Mouse (Mus musculus): Measurements from ENCODE around the gene Lingo1.

The Lingo1 gene

DNA sequence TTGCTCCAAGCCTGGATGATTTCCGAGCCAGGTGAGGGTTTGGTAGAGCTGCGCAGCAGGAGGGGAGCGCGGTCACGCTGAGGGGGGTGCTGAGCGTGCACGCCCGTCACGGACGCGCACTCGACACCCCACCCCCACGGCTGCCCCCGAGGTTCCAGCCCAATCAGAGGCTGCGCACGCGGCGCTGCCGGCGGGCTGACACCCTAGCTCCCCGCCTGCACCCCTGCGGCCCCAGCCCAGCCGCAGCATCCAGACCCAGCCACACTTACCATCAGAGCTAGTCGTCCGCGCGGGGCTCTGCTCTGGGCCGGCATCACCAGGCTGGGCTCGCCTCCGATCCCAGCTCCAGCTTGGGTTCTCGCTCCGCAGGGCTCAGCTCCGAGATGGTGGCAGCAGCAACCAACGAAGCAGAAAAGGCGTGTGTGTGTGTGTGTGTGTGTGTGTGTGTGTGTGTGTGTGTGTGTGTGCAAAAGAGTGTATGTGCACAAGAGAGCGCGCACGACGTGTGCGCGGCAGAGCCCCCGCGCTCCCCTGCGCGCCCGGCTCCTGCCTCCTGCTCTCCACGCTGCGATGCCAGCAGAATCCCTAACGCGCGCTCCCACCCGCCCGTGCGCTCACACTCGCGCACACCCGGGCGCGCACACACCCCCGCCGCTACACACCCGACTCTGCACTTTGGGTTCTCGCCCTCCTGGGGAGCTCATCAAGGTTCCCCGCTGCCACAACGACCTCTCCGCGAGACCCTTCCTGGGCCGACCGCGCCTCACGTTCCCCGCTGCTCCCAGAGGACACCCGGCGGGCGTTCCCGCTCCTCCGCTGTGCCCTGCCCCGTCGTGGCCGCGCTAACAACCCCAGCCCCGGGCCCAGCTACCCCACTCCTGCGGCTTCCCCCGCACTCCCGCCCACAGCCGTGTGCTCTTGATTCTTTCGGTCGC, at the start of gene Lingo1:
Gene Lingo1 (minus strand): TSS at position 748 of the 935 bp plus-strand sequence.
- DNase-seq: peak; percentile 25

DNA sequence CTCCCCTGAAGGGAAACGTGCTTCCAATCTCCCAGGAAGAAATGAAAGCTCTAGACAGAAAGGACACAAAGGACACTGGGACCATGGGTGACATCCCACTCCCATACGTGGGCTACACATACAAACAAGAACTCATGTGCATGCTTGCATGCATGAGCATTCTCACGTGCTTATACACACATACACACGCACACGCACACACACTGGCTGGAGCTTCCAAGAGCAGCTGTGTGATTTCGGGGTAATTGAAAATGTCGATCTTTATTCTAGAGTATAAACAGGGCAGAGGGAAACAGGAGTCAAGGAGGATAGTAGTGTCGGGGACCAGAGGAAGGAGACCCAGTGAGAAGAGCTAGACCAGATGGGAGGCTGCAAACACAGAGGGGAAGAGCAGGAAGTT, 48.4 kb upstream of the Lingo1 start:
- no peak for DNase-seq

DNA sequence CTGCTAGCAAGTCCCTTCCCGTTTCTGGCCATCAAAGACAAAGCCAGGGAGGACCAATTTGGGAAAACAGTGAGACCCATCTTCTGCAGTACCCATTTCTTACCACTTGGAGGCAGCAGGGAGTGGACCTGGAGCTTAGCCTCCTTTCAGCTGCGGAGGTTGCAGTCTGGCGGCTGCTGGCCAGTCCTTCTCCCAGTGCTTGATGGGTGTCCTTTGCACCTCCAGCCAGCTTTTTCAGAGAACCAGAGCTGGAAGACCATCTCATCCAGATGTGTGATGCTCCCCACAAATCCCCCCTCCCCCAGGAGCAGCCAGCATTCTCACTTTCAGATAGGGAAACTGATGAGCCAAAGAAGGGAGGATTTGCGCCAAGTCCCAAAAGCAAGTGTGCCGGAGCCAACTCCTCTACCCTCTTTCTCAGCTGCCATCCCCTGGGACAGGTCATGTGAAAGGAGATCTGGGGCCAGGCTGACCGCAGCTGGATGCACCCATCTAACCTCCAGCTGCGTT, 47.5 kb upstream of the Lingo1 start:
- DNase-seq: peak; percentile 63

DNA sequence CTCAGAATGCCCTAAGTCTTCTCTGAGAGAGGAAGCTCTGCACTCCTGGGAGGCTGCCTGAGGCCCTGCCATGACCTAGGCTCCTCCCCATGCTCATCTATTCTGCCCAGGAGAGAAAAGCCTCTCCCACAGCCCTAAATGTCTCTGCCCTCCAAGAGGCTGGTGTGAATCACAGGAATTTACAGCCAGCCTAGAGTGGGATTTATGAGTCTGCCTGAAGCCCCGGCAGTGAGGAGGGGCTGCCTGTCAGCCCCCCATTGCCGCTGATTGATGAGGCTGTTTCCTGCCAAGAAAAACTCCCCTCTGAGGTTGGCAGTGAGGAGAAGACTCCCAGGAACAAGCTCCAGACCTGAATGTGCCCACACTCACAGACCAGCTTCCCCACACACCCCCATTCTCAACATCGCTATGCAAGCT, 46.0 kb upstream of the Lingo1 start:
- no peak for DNase-seq

DNA sequence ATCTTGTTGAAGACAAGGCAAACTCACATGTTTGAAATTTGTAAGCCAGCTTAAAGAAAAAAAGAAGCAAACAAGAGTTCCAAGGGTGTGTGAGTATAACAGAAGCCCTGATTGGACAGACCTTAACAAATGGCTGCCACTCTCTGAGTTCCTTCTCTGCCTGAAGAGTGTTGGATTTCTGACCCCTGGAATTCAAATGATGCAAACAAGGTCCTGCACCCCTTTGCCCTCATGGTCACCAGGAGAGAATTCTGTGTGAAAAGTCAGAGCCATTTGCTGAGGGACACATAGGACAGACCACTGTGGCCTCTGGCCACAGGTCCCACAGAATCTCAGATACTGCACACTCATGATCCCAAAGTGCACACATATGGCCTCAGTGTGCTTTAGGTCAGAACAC, 45.6 kb upstream of the Lingo1 start:
- DNase-seq: no peak

DNA sequence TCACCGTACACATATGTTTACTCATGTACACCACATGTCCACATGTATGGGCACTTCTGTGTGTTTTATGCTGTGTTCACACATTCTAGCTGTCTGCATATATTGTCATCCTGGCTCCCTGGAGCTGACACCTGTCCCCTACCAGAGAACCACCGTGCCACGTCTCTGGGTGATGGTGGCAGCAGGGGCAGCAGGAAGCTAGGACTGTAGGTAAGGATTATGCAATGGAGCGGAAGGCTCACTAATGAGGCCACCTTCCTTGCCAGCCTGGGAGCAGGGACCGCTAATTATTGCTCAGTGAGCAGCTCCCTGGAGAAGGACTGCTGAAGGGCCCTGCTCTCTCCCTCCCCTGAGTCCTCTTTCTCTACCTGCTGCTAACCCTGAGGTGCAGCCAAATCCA, 44.5 kb upstream of the Lingo1 start:
- DNase-seq: no peak

DNA sequence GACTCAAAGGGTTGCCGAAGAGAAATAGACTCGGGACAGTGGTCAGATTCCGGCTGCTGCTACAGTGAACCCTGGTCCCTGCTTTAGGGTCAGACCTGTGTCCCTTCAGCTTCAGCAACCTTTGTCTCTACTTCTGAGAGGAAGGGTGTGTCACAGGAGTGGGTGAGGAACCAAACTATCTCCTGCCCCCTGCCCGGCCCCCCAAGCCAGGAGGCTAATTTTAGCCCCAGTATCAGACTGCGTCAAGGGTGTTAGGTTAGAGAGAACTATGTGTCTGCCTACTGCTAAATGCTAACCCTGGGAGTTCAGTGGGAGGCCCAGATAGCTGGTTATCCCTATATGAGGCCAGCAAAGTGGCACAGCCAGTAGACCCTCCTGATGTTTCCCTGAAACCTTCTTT, 38.9 kb upstream of the Lingo1 start:
- DNase-seq: no peak

DNA sequence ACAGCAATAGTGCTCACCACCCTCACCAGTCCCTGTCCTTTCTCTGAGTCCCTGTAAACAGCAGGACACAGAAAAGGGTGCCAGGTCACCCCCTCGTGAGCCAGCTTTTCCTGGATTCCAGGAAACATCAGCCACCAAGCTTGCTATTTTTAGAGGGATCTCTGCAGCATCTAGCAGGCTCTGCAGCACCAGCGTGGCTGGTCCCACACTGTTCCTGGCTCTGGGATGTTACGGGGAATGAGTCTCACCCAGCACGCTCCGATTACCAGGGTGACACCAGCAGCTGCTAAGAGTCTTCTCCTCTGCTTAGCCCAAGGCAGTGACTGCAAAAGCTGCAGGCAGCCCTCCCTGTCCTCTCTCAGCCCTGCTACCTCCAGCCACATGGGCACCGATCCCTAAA, 36.6 kb upstream of the Lingo1 start:
- no peak for DNase-seq

DNA sequence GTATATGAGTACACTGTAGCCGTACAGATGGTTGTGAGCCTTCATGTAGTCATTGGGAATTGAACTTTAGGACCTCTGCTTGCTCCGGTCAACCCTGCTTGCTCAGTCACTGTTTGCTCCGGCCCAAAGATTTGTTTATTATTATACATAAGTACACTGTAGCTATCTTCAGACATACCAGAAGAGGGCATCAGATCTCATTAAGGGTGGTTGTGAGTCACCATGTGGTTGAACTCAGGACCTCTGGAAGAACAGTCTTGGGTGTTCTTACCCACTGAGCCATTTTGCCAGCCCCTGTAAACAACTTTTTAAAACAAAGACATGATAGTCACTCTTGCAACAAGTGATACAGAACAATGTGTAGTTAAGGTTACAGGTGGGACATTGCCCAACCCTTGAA, 35.6 kb upstream of the Lingo1 start:
- no peak for DNase-seq

DNA sequence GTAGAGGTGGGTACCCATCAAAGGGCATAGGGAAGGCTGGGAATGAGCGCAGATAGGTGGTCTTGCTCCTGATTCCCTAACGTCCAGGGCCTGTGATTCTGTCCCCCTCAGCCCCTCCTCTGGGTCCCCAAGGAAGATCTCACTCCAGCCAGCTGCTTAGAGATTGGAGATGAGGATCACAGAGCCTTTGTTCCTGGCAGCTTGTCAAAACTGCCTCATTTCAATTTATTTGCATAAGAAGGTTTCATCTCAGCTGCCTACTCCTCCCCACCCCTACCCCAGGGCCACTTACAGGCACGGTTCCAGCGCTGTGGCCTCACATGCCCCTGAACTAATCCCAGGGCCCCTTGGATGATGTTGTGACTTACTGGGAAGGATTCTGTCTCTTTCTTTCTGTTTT, 33.9 kb upstream of the Lingo1 start:
- no peak for DNase-seq

DNA sequence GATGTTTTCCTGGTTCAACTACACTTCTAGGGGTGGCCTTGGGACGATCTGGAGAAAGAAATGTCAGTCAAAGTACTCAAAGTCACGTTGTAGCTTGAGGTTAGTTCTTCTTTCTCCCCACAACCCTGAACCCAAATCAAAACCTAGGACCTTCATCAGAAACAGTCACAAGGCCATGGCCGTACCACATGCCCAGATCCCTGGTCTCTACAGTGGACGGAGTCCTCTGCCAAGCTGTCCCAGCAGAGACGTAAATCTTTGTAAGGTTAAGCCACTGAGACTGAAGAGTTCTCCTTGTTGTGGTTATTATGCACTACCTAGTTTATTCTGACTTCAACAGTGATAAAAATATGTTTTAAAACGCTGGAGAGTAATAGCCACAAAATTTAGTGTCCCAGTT, 32.6 kb upstream of the Lingo1 start:
- no peak for DNase-seq

DNA sequence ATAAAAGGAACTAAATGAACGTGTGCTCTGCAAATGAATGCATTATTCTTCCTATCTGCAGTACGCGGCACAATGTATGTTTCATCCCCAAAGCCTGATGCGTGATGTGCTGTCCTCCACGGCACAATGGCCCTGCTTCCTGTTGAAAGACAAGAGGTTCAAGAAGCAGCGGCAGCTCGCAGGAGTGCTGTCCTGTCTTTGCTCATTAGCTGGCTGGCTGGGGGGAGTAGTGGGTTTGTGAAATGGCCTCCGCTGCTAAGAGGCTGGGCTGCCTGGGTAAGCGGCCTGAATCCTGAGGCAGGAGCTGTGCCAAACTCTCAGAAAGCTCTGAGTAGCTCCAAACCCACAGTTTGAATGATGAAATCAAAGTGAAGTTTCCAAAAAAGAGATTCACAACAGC, 31.9 kb upstream of the Lingo1 start:
- DNase-seq: no peak

DNA sequence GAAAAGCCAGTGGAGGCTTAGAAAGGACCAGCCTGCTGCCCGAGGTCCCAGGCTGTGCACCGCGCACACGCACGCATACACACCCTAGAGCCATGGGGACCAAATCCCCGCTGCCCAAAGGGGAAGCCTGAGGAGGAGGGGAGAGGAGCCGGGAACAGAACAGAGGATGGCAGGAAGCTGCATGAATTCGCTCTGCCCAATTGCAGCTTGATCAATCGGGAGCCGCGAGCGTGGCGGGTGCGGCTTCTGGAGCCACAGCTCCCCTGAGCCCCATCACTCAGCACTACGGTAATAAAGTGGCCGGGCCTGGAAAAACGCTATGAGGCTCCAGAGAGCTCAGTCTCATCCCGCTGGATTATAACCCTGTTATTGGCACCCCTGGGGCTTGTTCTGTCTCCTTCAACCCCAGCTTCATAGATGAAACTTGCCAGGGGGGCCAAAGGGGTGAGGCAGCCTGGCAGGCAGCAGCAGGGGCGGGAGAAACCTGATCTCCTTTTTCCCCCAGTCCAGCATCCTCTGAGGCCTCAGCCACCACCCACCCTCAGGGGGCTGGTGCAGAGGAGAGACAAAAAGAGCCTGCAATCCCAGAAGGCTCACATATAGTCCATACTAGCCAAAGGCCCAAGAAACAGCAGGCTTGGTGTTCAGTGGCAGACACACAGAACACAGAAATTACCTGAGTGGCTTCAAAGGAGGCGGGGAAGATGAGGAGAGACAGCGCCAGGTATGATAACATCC, 29.4 kb upstream of the Lingo1 start:
- DNase-seq: no peak

DNA sequence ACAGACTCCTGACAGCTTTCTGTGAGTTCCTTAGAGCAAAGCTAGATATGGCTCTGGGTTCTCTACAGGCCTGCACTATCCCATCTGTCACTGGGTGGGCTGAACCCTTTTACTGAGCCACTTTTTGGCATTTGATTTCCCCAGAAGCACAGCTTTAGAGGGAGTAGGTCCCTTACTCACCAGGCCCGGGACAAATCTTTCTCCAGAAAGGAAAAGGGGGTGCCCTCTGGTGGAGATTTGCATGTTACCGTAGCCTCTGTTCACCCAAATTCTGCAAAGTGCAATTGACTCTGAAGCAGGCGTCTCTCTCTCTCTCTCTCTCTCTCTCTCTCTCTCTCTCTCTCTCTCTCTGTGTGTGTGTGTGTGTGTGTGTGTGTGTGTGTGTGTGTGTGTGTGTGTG, 28.6 kb upstream of the Lingo1 start:
- peak; percentile 53 for DNase-seq

DNA sequence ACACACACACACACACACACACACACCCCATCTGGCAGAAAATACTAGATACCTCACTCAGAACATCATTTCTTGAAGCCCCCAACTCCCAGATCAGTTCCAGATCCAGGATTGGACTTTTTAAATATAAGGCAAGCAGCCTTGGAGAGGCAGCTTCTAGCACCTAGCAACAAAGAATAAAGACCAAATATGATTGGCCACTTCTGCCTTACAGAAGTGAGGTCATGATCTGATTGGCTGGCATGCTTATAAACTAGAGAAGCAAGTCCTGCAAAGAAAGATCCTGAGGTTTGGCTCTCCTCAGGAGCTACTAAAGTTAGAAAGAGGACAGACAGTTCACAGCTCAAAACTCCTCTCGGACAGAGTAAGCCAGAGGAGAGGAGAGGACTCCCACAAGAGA, 14.6 kb upstream of the Lingo1 start:
- DNase-seq: no peak

DNA sequence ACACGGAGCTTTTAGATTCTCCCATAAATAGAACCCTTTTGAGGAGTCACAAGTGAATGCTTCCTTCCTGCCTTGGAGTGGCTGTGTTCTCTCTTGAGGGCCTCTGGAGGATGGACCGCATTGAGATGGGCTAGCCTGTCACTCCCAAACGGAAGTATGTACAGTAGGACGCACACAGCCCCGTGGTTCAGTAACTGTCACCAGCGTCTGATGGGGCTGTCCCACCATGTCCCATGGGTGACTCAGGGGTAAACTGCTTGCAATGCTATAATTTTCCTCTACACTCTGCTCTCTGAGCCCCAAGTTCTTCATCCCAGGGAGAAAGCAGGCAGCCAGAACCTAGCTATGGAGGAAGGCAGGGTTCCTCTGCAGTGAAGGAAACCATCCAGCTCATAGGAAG, 11.7 kb upstream of the Lingo1 start:
- DNase-seq: no peak

DNA sequence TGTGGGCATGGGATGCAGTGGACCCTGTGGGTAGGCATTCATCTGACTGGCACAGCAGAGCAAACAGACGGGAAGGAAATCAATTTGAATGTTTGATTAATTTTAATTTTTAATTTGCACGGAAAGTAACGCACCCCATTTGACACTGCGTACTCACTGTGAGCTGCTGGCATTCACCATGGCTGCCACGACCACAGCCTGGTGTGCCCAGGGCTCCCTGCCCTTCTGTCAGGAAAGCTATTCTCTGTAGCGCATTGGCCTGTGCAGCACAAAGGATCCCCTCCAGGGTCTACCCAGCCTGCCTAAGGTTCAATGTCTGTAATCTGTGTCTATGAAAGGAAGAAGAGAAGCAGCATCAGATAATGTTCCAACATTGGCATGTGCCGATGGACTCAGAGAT, 6.9 kb upstream of the Lingo1 start:
- DNase-seq: no peak

DNA sequence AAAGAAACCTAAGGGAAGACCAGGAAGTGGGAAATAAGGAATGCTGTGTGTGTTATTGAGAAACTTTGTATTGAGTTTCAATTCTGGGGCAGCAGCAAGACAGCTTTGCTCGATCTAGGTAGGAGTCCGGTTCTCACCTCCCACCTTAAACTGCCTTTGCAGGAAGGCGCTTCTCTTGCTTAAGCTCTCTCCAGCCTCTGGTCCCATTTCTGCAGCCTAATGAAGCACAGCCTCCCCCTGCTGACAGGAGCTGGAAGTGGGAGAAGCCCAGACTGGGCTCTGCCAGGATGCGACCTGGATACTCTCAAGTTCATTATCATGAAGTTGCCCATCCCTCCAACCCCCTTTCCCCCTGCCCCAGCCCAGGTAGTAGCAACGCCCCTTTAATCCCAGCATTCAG, 1.6 kb upstream of the Lingo1 start:
- DNase-seq: peak; percentile 27

DNA sequence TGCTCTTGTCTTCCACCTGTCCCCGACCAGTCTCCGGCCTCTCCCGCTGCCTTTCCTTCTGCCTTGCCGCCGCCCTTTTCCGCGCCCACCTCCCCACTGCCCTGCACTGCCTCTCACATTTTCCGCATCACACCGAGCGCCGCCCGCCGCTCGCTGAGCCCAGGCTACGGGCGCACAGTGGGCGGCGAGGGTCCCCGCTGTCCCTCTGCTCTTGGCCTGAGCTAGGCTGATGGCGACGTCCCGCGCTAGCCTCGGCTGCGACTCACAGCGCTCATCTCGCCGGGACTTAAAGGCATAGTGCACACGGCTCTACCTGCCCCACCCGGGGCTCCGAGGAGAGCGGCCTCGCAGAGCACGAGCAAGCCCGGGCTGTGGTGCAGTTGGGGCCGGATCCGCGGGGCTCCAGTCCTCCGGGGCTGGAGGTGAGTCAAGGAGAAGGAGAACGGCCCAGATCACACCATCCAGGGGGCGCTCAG, 426 bp upstream of the Lingo1 start:
- peak; percentile 15 for DNase-seq

DNA sequence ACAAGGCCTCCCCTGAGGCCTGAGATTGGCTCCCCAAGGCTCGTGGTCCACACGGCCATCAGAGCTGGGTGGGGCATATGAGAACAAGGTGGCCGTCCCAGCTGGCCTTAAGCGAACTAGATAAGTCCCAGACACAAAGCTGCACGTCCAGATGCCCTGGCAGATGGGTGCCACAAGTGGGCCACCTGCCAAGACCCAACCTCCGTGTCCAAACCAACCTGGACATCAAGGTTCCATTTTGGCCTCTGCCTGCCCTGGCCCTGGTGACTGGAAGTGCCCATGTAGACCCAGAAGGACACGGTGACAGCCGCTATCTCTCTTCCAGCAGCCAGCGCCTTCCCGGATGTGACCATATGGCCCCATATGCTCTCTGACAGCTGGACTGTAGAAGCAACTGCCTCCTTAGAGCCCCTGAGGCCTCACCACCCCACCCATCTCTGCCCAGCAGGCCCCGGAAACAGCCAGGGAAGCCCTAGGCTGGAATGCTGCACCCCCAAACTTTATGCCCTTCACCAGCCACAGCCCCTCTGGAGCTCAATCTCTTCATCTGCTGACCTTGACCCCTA, 4.5 kb downstream of the Lingo1 start:
- DNase-seq: no peak

DNA sequence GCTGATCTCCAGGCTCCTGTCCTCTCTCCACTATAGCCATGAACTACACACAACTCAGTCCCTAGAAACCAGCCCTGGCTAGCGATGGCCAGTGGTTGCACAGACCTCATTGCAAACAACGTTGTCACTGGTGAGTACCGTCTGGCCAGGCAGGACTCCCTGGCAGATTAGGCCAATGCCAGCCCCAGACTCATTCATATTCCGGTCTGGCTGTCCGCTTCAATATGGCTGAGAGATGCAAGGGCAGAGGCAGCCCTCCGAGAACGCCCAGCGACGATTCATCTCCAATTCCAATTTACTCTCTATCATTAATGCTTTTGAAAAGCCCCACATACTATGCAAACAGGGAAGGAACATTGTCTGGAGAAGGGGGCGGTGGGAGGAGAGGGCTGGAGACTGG, 11.7 kb downstream of the Lingo1 start:
- no peak for DNase-seq

DNA sequence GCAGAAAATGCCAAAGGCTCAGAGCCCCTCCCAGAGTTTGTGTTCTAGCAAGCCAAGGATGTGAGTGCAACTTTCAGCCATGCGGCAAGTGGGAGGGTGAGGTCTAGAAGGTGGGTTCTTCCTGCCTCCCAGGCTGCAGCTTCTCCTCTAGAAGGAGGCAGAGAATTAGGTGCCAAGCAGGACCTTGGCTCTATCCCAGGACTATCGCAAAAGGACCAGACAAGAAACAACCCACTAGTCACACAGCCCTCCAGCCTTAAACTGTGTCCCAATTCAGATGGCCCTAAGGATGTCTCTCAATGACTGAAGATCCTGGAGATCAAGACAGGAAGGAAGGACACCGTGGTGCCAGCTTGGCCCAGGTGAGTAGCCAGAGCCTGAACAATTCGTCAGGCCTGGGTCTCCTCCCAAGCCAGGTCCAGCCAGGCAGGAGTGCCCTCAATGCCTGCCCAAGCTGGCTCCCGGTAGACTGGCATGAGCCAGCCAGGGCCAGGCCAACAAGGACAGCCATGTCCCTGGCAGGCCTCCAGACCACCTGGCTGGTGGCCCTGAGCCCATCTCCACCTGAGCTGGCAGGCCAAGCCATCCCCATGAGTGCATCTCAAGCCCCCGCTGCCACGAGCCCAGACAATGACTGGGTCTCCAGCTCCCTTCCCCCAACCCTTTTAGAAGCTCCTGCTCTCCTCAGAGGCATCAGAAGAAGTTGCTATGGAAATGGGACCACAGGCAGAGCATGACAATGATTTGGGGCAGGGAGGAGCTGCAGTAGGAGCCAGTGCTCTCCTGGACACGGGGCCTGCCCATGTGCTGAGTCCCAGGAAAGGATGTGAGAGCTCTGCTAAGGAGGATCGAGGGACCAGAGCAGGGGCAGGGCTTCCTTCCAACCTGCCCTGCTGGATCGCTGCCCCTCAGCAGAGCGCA, 19.1 kb downstream of the Lingo1 start:
- no peak for DNase-seq

Measured in thymus, postnatal 4 days (tissue).